ENCODE assay signal across 8 mouse cellular contexts in the genomic region with DNA sequence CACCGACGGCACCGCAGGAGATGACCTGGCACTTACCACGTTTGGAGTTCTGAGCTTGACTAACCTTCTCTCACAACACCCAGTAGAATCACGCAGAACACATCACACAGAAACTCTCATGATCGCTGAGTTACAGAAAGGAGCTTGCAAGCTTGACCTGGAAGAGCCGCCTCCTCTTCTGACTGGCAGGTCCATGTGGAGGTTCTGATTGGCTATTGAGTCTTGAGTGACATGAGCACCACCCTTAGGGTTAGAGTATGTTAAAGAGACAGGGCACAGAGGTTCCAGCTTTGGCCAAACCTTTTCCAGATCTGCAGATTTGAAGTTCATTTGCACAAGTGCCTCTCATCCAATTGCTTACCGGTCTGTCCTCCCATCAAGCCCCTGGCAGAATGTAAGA. TPM values are rescaled to one million over a fixed set of nuclear protein-coding genes. Genes with fewer than 3 reads are reported as not detected.
DNase-seq lines count a peak whose midpoint lies in the region; ATAC-seq lines count a peak whose summit lies in the region.
"Not testable (repeated sequence)": the region's sequence is repeated elsewhere in the genome, so short reads cannot be mapped to it uniquely, and the experiment has no call there.

Gm4631 (minus strand) TSS at position 101 of the 400 bp plus-strand sequence.

- ATAC-seq in embryonic facial prominence, embryonic 14.5 days (ENCODE audit: low read depth); kidney, embryonic 16.5 days (ENCODE audit: low FRiP score, low TSS enrichment); stomach, embryonic 15.5 days (ENCODE audit: insufficient read depth, low FRiP score, low read depth): not testable (repeated sequence)

- not testable (repeated sequence) for H3K36me3 ChIP-seq in embryonic facial prominence, embryonic 14.5 days (ENCODE audit: control insufficient read depth, insufficient read depth, low read length); kidney, embryonic 16.5 days (ENCODE audit: insufficient read depth, low read length); midbrain, embryonic 10.5 days; stomach, embryonic 15.5 days

- not testable (repeated sequence) for H3K4me1 ChIP-seq in embryonic facial prominence, embryonic 14.5 days (ENCODE audit: control insufficient read depth, insufficient read depth, low read length); kidney, embryonic 16.5 days (ENCODE audit: insufficient read depth, low read length); midbrain, embryonic 10.5 days; stomach, embryonic 15.5 days

- H3K9ac ChIP-seq in embryonic facial prominence, embryonic 14.5 days (ENCODE audit: low read depth, low read length); kidney, embryonic 16.5 days (replicated peaks; ENCODE audit: low read length); stomach, embryonic 15.5 days: not testable (repeated sequence)

- H3K27me3 ChIP-seq in embryonic facial prominence, embryonic 14.5 days (replicated peaks; ENCODE audit: control insufficient read depth, insufficient read depth, low read length); kidney, embryonic 16.5 days (ENCODE audit: insufficient read depth, low read length); midbrain, embryonic 10.5 days (ENCODE audit: low read depth, poor library complexity, severe bottlenecking); stomach, embryonic 15.5 days (replicated peaks): not testable (repeated sequence)

- not testable (repeated sequence) for H3K4me2 ChIP-seq in embryonic facial prominence, embryonic 14.5 days (ENCODE audit: low read depth, low read length); kidney, embryonic 16.5 days (replicated peaks; ENCODE audit: low read depth, low read length); stomach, embryonic 15.5 days

- not testable (repeated sequence) for H3K4me3 ChIP-seq in embryonic facial prominence, embryonic 14.5 days (ENCODE audit: low read depth, low read length); kidney, embryonic 16.5 days (ENCODE audit: low read length); midbrain, embryonic 10.5 days; stomach, embryonic 15.5 days (replicated peaks)

- intact Hi-C loops in gastrocnemius, postnatal 14 days (cut with DNase I; ENCODE audit: low total_unique reads); heart, postnatal 25 days (cut with DNase I); left cerebral cortex, postnatal 36 days (cut with DNase I): not testable (repeated sequence)

- DNase-seq in adrenal gland, postnatal 14 days; embryonic facial prominence, embryonic 14.5 days (ENCODE audit: low spot score); gastrocnemius, postnatal 14 days; heart, postnatal 25 days (ENCODE audit: low spot score); left cerebral cortex, postnatal 36 days (ENCODE audit: low spot score in 2 of 2); midbrain, embryonic 10.5 days (ENCODE audit: low spot score): not testable (repeated sequence)

- no CpG with 5 or more reads among the region's 8 CpGs for WGBS in embryonic facial prominence, embryonic 14.5 days
- WGBS in kidney, embryonic 16.5 days, result no CpG with 5 or more reads among the region's 8 CpGs
- WGBS in midbrain, embryonic 10.5 days, result no CpG with 5 or more reads among the region's 8 CpGs
- WGBS in stomach, embryonic 15.5 days, result no CpG with 5 or more reads among the region's 8 CpGs

- not testable (repeated sequence) for H3K9me3 ChIP-seq in embryonic facial prominence, embryonic 14.5 days (ENCODE audit: control insufficient read depth, low read length); kidney, embryonic 16.5 days (ENCODE audit: low read length); midbrain, embryonic 10.5 days (replicated peaks); stomach, embryonic 15.5 days

- H3K27ac ChIP-seq in embryonic facial prominence, embryonic 14.5 days (replicated peaks; ENCODE audit: low read depth, low read length); kidney, embryonic 16.5 days (ENCODE audit: low read length); midbrain, embryonic 10.5 days (replicated peaks); stomach, embryonic 15.5 days: not testable (repeated sequence)

RNA-seq across cellular contexts. Expression of gene Gm4631, which starts in this region (rescaled TPM):
- total RNA-seq in adrenal gland, postnatal 14 days (2021), result 39.5 and 43.5 TPM in 2 replicates
- polyA plus RNA-seq in embryonic facial prominence, embryonic 14.5 days (2014; fragmentation: Nextera tagmentation; extraction: Ambion mirVana), result 21.2 and 22.5 TPM in 2 replicates
- 10 to 100 TPM; 15.2 to 16.2 TPM for total RNA-seq in gastrocnemius, postnatal 14 days (2021)
- total RNA-seq in heart, postnatal 25 days (2021), result 10 to 100 TPM; 44.6 to 46.0 TPM
- 19.7 and 21.8 TPM in 2 replicates for polyA plus RNA-seq in kidney, embryonic 16.5 days (2015; fragmentation: Nextera tagmentation; extraction: Ambion mirVana)
- total RNA-seq in left cerebral cortex, postnatal 36 days (2021), result 10 to 100 TPM; 51.1 to 65.6 TPM
- 19.3 and 20.4 TPM in 2 replicates for polyA plus RNA-seq in midbrain, embryonic 10.5 days (2016; fragmentation: Nextera tagmentation; extraction: Ambion mirVana)
- polyA plus RNA-seq in stomach, embryonic 15.5 days (2015; fragmentation: Nextera tagmentation; extraction: Ambion mirVana), result 16.3 and 18.5 TPM in 2 replicates
